Mouse (Mus musculus) midbrain, embryonic 13.5 days (tissue): ENCODE data around the gene Dnah3. TPM values are rescaled to one million over a fixed set of nuclear protein-coding genes. Genes with fewer than 3 reads are reported as not detected.

ENCODE experiments used
- ATAC-seq: fragments of 200-750 bp; cut with Nextera tagmentation; 2 replicates; pipeline ENCODE4 v1.8.0; 2017; ENCODE audit warnings: mild to moderate bottlenecking, moderate TSS enrichment, moderate library complexity
- H3K27ac ChIP-seq: fragments of 300-500 bp; sonication (generic); 2 replicates; pipeline ENCODE4 v1.5.1; 2015; ENCODE audit warnings: inconsistent platforms, mild to moderate bottlenecking, moderate library complexity
- H3K27me3 ChIP-seq: fragments of 300-500 bp; sonication (generic); 2 replicates; pipeline ENCODE4 v1.6.1; 2015; ENCODE audit warnings: mild to moderate bottlenecking, inconsistent platforms
- H3K36me3 ChIP-seq: fragments of 300-500 bp; sonication (generic); 2 replicates; pipeline ENCODE4 v1.6.1; 2015; ENCODE audit warnings: mild to moderate bottlenecking, inconsistent platforms
- H3K4me1 ChIP-seq: fragments of 300-500 bp; sonication (generic); replicated peaks from 2 replicates; pipeline ENCODE4 v1.6.1; 2015; ENCODE audit warnings: inconsistent platforms
- H3K4me2 ChIP-seq: fragments of 300-500 bp; sonication (generic); replicated peaks from 2 replicates; pipeline ENCODE4 v1.6.1; 2015; ENCODE audit warnings: moderate library complexity, mild to moderate bottlenecking, inconsistent platforms
- H3K4me3 ChIP-seq: fragments of 300-500 bp; sonication (generic); replicated peaks from 2 replicates; pipeline ENCODE4 v1.5.1; 2015; ENCODE audit warnings: mild to moderate bottlenecking, inconsistent platforms
- H3K9ac ChIP-seq: fragments of 300-500 bp; sonication (generic); replicated peaks from 2 replicates; pipeline ENCODE4 v1.6.1; 2015; ENCODE audit warnings: mild to moderate bottlenecking, inconsistent platforms
- H3K9me3 ChIP-seq: fragments of 300-500 bp; sonication (generic); 2 replicates; pipeline ENCODE4 v1.6.1; 2016; ENCODE audit warnings: mild to moderate bottlenecking, inconsistent platforms
- WGBS: fragments of 180-500 bp; shearing (Covaris S2); methylation state at CpG from one replicate; pipeline ENCODE4 v1.1.7; 2015; 5-methylcytosine and 5-hydroxymethylcytosine counted together
- polyA plus RNA-seq: library from polyadenylated mRNA; unstranded; fragments of >200 nt; fragmentation: Nextera tagmentation; extraction: Ambion mirVana; gene quantifications from 2 replicates; pipeline ENCODE4 v1.2.1, GENCODE M21; 2015

Dnah3 gene
- polyA plus RNA-seq, 1 experiment from 2014 or later = 0.22 TPM

GRCm38 (mm10) chr7:119969320-119969719, 125.8 kb downstream of the Dnah3 start:
- no peak for ATAC-seq
- Histone ChIP-seq H3K9me3 (no peaks in the 10 kb centered on the region), H3K27ac (no peak overlapping the region), H3K27me3 (no peaks in the 10 kb centered on the region), H3K4me3 (no peak overlapping the region), H3K9ac (no peak overlapping the region), H3K4me1 (no peaks in the 10 kb centered on the region), H3K36me3 (no peaks in the 10 kb centered on the region), H3K4me2 (no peak overlapping the region)
- WGBS = 90% methylated on average over 2 of the region's 2 CpGs

DNA sequence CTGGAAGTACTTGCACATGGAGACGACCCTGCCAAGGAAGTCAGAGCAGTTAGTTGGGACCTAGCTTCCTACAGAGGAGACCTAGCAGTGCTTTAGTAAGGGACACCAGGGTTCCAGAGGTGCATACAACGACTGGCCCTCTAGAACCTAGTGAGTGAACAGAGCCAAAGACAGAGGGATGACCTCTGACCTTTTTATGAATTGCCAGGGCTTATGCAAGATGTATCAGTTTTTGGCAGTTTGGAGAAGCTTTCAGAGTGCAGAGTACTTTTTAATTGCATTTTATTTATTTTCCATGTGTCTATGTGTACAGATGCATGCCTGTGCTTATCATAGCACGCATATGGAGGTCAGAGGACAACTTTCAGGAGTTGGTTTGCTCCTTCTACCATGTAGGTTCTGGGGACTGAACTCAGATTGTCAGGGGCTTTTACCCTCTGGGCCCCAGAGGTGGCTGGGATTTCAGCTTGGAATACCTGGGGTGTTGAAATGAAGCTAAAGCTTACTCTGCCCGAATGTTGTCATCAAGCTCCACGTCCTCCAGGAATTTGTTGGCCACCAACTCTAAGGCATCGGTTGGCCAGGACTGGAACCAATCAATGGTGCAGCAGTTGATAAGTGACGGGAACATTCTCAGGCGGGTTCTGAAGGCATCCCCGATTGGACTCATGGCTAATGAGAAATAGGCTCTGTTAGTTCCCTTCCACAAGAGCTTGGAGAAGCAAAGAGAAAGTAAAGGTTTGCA, 129.3 kb downstream of the Dnah3 start:
- Histone ChIP-seq H3K9ac (no peak overlapping the region), H3K4me3 (no peak overlapping the region), H3K4me2 (no peak overlapping the region), H3K36me3 (no peaks in the 10 kb centered on the region), H3K9me3 (no peaks in the 10 kb centered on the region), H3K27ac (no peak overlapping the region), H3K4me1 (no peaks in the 10 kb centered on the region), H3K27me3 (no peaks in the 10 kb centered on the region)
- WGBS = 90% methylated on average over 9 of the region's 9 CpGs
- no peak for ATAC-seq

DNA sequence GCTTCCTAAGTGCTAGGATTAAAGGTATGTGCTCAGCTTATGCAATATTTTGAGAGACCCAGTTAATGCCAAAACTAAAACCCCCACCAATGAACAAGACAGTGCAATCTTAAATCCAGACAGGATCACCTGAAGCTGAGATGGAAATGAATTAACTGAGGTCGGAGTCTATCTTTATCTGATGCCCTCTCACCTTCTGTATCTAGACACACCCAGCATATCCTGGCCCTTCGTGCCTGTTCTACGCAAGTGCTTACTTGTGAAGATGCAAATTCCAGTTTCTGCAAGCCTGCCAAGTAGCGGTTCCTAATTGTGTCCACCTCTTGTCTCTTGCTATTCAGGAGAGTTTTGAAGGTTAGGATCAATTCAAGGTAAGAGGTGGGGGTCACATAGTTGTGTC, 129.9 kb downstream of the Dnah3 start:
- no peak overlapping the region for H3K9ac ChIP-seq
- H3K36me3 ChIP-seq = no peaks in the 10 kb centered on the region
- H3K4me3 ChIP-seq = no peak overlapping the region
- H3K4me1 ChIP-seq = no peaks in the 10 kb centered on the region
- H3K27me3 ChIP-seq = no peaks in the 10 kb centered on the region
- H3K9me3 ChIP-seq = no peaks in the 10 kb centered on the region
- ATAC-seq = no peak
- 92% methylated on average over 4 of the region's 4 CpGs for WGBS
- no peak overlapping the region for H3K27ac ChIP-seq
- H3K4me2 ChIP-seq = no peak overlapping the region

DNA sequence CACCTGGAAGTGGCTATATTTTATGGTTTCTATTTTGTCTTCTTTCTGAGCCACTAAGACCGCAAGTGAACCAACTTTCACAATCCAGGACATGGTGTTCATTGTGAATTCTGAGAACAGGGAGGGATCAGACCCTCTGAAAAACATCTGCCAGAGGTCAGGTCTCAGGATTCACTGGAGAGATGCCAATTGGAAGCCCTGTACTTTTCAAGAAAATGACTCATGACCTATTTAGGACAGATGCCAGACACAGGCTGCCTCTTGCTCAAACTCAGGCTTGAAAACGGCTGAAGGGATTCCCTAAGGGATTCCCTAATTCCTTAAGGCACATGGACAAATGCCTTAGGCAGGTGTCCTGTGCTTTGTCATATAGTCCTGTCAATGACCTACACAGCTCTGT, 134.0 kb downstream of the Dnah3 start:
- no peak for ATAC-seq

GRCm38 (mm10) chr7:119960546-119960945, 134.5 kb downstream of the Dnah3 start:
- no peak overlapping the region for H3K27ac ChIP-seq
- no peaks in the 10 kb centered on the region for H3K27me3 ChIP-seq
- H3K4me1 ChIP-seq = no peaks in the 10 kb centered on the region
- H3K9ac ChIP-seq = no peak overlapping the region
- H3K4me3 ChIP-seq = no peak overlapping the region
- H3K9me3 ChIP-seq = no peaks in the 10 kb centered on the region
- WGBS = 90% methylated on average over 6 of the region's 6 CpGs
- no peak overlapping the region for H3K4me2 ChIP-seq
- ATAC-seq = no peak
- H3K36me3 ChIP-seq = no peaks in the 10 kb centered on the region

More for the DNA sequence above, 134.0 kb downstream of the Dnah3 start:
- Histone ChIP-seq H3K27ac (no peak overlapping the region), H3K9ac (no peak overlapping the region), H3K4me2 (no peak overlapping the region), H3K4me3 (no peak overlapping the region), H3K36me3 (no peaks in the 10 kb centered on the region), H3K27me3 (no peaks in the 10 kb centered on the region), H3K9me3 (no peaks in the 10 kb centered on the region), H3K4me1 (no peaks in the 10 kb centered on the region)
- WGBS = 77% methylated on average over 2 of the region's 2 CpGs

DNA sequence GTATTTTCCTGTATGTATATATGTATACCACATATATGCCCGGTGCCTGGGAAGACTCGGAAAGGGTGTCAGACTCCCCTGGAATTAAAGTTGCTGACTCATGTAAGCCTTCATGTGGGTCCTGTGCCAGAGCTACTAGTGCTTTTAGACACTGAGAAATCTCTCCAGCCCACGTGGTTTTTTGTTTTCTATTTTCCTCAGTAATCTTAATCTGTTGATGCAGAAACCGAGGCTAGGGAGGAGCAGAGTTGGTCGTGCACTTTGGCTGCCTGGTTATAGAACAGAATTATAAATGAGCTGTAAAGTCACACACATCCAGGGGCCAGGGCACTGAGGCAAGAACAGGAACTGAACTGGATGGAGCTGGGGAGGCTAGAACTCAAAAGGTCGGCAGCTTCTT, 135.1 kb downstream of the Dnah3 start:
- Histone ChIP-seq H3K4me1 (no peaks in the 10 kb centered on the region), H3K27ac (no peak overlapping the region), H3K36me3 (no peaks in the 10 kb centered on the region), H3K4me2 (no peak overlapping the region), H3K9ac (no peak overlapping the region), H3K27me3 (no peaks in the 10 kb centered on the region), H3K9me3 (no peaks in the 10 kb centered on the region), H3K4me3 (no peak overlapping the region)
- ATAC-seq = no peak
- WGBS = 78% methylated on average over 6 of the region's 6 CpGs

DNA sequence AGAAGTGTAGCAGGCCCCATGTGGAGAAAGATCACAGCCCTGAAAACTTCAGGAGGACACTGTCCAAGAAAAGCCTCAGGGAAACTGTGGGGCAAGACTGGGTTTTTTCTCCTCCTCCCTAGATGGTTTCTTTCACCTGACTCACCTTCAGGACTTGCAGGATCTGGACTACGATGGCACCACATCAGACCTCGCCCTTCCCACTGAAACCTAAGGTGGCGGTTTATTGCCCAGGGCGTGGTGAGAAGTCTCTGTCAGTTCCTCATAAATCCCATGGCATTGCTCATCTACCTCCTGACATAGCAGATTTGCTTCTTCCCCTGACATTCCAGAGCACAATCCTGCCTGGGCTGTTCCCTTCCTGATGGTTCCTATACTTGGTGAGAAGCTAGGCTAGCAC, 135.6 kb downstream of the Dnah3 start:
- no peak for ATAC-seq
- H3K4me2 ChIP-seq = no peak overlapping the region
- WGBS = 92% methylated on average over 4 of the region's 4 CpGs
- no peaks in the 10 kb centered on the region for H3K9me3 ChIP-seq
- H3K36me3 ChIP-seq = no peaks in the 10 kb centered on the region
- H3K9ac ChIP-seq = no peak overlapping the region
- no peaks in the 10 kb centered on the region for H3K27me3 ChIP-seq
- H3K27ac ChIP-seq = no peak overlapping the region
- no peak overlapping the region for H3K4me3 ChIP-seq
- H3K4me1 ChIP-seq = no peaks in the 10 kb centered on the region

- H3K4me2 ChIP-seq = no peak overlapping the region
- no peaks in the 10 kb centered on the region for H3K9me3 ChIP-seq
- H3K36me3 ChIP-seq = no peaks in the 10 kb centered on the region
- H3K27me3 ChIP-seq = no peaks in the 10 kb centered on the region
- no peak for ATAC-seq
- no peak overlapping the region for H3K4me3 ChIP-seq
- no peak overlapping the region for H3K9ac ChIP-seq
- no peaks in the 10 kb centered on the region for H3K4me1 ChIP-seq
- WGBS = 70% methylated on average over 4 of the region's 4 CpGs
- no peak overlapping the region for H3K27ac ChIP-seq
Observed at GRCm38 (mm10) chr7:119959091-119959490, 136.0 kb downstream of the Dnah3 start.

DNA sequence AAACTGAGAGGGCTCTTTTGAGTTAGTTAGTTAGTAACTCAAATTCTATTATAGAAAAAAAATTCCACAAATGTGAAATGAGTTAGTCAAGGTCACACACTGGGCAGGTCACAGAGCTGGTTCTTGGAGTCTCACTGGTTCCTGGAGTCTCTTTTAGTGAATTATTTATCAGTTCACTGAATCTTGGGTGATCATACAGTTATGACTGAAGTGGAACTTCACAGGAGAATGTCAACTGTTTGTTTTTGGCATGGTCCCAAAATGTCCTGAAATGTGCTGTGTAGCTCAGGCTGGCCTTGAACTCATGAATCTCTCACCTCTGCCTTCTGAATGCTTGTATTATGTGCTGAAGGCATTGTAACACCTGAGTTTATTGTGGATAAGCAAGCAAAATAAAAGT, 137.7 kb downstream of the Dnah3 start:
- Histone ChIP-seq H3K4me3 (no peak overlapping the region), H3K27ac (no peak overlapping the region), H3K4me1 (no peaks in the 10 kb centered on the region), H3K4me2 (no peak overlapping the region), H3K9me3 (no peaks in the 10 kb centered on the region), H3K27me3 (no peaks in the 10 kb centered on the region), H3K36me3 (no peaks in the 10 kb centered on the region), H3K9ac (no peak overlapping the region)
- ATAC-seq = no peak

- Histone ChIP-seq H3K4me3 (no peak overlapping the region), H3K9me3 (no peaks in the 10 kb centered on the region), H3K4me1 (no peaks in the 10 kb centered on the region), H3K9ac (no peak overlapping the region), H3K27me3 (no peaks in the 10 kb centered on the region), H3K36me3 (no peaks in the 10 kb centered on the region), H3K4me2 (no peak overlapping the region), H3K27ac (no peak overlapping the region)
- ATAC-seq = no peak
- 87% methylated on average over 1 of the region's 1 CpGs for WGBS
Observed at GRCm38 (mm10) chr7:119954047-119954446, 141.0 kb downstream of the Dnah3 start.

- H3K27ac ChIP-seq = no peak overlapping the region
- H3K9ac ChIP-seq = no peak overlapping the region
- no peaks in the 10 kb centered on the region for H3K27me3 ChIP-seq
- no peak for ATAC-seq
- H3K4me1 ChIP-seq = no peaks in the 10 kb centered on the region
- no peaks in the 10 kb centered on the region for H3K9me3 ChIP-seq
- 58% methylated on average over 2 of the region's 2 CpGs for WGBS
- H3K4me2 ChIP-seq = no peak overlapping the region
- H3K36me3 ChIP-seq = no peaks in the 10 kb centered on the region
- H3K4me3 ChIP-seq = no peak overlapping the region
Observed at GRCm38 (mm10) chr7:119941569-119941968, 153.5 kb downstream of the Dnah3 start.

- WGBS = 83% methylated on average over 5 of the region's 5 CpGs
- no peak for ATAC-seq
- H3K27me3 ChIP-seq = no peaks in the 10 kb centered on the region
- H3K36me3 ChIP-seq = no peaks in the 10 kb centered on the region
- H3K4me3 ChIP-seq = no peak overlapping the region
- no peak overlapping the region for H3K27ac ChIP-seq
- H3K4me2 ChIP-seq = no peak overlapping the region
- no peak overlapping the region for H3K9ac ChIP-seq
- no peaks in the 10 kb centered on the region for H3K4me1 ChIP-seq
- no peaks in the 10 kb centered on the region for H3K9me3 ChIP-seq
Observed at GRCm38 (mm10) chr7:119937036-119937435, 158.0 kb downstream of the Dnah3 start.

- Histone ChIP-seq H3K4me1 (no peaks in the 10 kb centered on the region), H3K27me3 (no peaks in the 10 kb centered on the region), H3K9ac (no peak overlapping the region), H3K27ac (no peak overlapping the region), H3K4me2 (no peak overlapping the region), H3K9me3 (no peaks in the 10 kb centered on the region), H3K4me3 (no peak overlapping the region), H3K36me3 (no peaks in the 10 kb centered on the region)
- no peak for ATAC-seq
Observed at GRCm38 (mm10) chr7:119936321-119936720, 158.8 kb downstream of the Dnah3 start.
